Mouse (Mus musculus) liver, adult (tissue): ENCODE results near the gene Tes.

ENCODE experiments used
- GATA4 ChIP-seq: IDR thresholded peaks from 2 replicates; pipeline ENCODE4 v1.6.1; 2014; ENCODE audit warnings: mild to moderate bottlenecking, low read length; ENCODE audit not compliant: insufficient replicate concordance

The Tes gene

GRCm38 (mm10) chr6:17064936-17065790 lies at the start of gene Tes:
Gene Tes (plus strand): TSS chr6:17065149.
- no peak for TF ChIP-seq GATA4

DNA sequence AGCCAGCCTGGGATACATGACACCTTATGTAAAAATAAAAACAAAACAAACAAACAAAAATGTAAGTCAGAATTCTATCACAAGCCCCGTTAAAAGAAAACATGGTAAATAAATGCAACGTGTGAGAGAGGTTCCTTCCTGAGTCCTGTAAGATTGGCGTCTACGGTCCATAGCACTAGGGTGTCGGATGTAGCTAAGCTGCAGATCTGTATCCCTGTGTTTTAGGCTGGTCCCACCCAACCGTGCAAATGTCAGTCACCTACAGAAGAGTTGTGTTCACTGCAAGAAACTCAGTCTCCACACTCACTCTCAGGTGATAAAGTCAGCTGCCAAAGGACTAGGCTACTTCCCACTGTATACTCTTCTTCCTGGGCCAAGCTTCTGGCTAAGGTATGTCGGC lies 39.1 kb upstream of the Tes start:
- TF ChIP-seq GATA4: no peak

DNA sequence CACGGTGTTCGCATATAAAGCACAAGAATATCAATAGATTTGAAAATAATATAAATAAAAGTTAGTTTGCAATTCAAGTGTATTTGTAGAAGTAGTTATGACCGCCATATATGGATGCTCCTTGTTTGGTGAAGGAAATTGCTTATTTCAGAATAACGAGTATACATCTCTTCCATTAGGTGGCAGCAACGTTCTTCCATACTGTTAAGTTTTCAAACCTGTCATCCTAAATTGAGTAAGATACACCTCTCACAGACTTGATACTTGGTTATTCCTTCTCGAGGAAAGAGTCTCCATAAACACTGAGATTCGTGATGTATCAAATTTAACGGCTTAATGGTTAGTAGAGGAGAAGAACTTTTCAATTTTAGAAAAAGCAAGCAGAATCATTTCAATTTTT lies 37.4 kb upstream of the Tes start:
- TF ChIP-seq GATA4: no peak

GRCm38 (mm10) chr6:17028809-17029208 lies 36.1 kb upstream of the Tes start:
- TF ChIP-seq GATA4: no peak

GRCm38 (mm10) chr6:17032231-17032728 lies 32.7 kb upstream of the Tes start:
- TF ChIP-seq GATA4: no peak

DNA sequence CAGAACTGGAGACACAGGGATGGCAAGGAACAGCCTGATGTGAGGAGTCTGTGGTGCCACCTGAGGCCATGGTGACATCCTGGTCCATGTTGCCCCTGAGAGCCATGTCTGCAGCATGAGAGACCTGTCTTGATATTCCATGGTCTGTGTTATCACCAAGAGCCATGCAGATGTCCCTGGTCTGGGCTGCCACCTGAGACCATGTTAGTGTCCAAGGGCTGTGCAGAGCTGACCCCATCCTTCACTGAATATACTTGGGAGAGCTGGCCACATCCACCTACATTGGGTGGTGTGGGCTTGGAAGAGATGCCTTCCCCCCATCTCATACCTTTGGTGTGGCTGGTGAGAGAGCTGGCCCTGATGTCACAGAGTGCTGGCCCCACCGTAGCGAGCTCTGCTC lies 30.9 kb upstream of the Tes start:
- TF ChIP-seq GATA4: no peak

DNA sequence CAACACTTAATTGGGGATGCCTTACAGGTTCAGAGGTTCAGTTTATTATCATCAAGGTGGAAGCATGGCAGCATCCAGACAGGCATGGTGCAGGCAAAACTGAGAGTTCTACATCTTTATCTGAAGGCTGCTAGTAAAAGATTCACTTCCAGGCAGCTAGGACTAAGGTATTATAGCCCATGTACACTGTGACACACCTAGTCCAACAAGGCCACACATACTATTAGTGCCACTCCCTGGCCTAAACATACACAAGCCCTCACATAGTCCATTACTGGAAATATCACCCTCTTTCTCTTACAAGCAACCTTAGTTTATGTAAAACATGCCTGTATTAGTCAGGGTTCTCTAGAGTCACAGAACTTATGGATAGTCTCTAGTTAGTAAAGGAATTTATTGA lies 29.7 kb upstream of the Tes start:
- TF ChIP-seq GATA4: no peak

GRCm38 (mm10) chr6:17051432-17052025 lies 13.4 kb upstream of the Tes start:
- TF ChIP-seq GATA4: no peak

DNA sequence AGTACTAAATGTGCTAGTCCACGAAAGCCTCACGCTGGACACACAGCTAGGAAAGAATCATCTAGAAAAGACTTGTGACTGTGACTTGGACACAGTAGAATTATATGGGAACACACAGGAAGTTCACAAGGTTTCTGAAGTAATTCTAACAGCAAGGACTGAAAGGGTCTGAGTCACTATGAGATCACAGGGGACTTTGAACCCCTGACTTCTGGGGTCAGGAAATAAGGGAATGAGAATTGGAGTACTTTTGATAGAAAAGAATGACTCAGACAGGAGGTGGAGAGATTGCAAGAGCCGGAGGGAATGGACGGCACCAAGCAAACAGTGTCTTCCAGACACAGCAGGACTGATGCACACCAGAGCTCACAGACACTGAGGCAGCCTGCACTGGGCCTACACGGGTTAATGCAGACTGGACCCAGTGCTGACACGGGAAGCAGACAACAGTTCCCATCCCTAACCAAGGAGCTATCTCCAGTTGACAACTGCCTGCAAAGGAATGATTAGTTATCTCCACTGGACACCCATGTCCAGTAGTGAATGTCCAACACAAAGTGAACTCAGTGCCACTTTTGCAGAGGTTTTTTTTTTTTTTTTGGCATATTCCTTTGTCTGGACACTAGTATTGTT lies 11.8 kb upstream of the Tes start:
- TF ChIP-seq GATA4: no peak

DNA sequence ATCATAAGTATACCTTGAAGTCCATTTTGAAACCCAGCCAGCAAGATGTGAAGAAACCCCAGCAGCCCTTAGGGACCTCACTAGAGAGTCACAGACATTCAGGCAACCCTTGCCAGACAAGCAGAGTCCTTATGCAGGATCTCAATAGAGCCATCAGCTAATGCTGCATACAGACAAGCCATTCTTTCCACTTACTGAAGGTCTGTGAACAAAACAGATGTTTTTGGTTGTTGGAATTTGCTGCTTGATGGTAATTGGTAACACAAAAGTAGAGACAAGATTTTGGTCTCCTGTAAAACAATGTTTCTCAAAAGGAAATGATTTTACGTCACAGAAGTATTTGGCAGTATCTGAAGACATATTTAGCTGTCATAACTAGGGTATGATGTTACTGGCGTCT lies 10.2 kb upstream of the Tes start:
- no peak for TF ChIP-seq GATA4

DNA sequence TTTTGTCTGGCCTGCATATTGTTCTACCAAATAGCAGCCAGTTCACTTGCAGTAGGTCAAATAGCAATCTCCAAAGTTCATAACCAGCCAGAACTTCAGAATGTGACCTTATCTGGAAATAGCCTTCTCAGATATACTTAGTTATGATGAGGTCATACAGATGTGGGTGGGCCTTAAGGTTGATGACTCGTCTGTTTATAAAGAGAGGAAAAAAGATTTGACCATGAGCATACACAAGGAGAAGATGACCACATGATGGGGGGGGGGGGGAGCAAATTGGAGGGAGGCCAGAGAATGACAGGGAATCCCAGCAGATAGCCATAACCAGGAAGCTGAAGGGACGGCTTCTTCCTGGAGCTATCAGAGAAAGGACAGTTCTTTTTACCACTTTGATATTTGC lies 9.3 kb upstream of the Tes start:
- TF ChIP-seq GATA4: peak; percentile 74

GRCm38 (mm10) chr6:17059501-17059900 lies 5.4 kb upstream of the Tes start:
- no peak for TF ChIP-seq GATA4

GRCm38 (mm10) chr6:17060154-17060553 lies 4.8 kb upstream of the Tes start:
- no peak for TF ChIP-seq GATA4

GRCm38 (mm10) chr6:17062366-17062765 lies 2.6 kb upstream of the Tes start:
- TF ChIP-seq GATA4: no peak

DNA sequence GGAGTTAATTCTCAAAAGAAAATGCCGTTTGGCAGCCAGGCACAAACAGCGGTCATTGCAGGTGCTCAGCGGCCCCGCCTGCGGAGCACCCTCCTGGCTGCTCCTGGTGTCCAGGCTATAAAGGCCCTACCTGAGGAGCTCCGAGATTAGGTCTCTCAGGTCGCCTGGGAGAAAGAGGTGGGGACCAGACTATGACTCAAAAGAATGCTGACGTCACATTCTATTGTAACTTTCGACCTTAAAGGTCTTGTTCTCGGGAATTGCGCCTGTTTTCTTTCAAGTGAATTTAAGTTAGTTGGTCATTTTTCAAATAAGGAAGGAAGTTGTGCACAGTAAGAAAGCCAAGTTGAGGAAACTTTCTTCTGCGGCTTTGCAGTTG lies 831 bp downstream of the Tes start:
- TF ChIP-seq GATA4: no peak
